Mouse (Mus musculus) neural tube, embryonic 14.5 days (tissue): ENCODE data around the gene Pnrc1. TPM values are rescaled to one million over a fixed set of nuclear protein-coding genes. Genes with fewer than 3 reads are reported as not detected.
A peak's percentile ranks its signal among the peaks of the same experiment; 100 is the strongest.

Experiments used
- ATAC-seq: fragments of 200-750 bp; cut with Nextera tagmentation; 2 replicates; pipeline ENCODE4 v1.8.0; 2017; ENCODE audit warnings: low read depth, mild to moderate bottlenecking, moderate TSS enrichment, moderate library complexity
- H3K27ac ChIP-seq: fragments of 300-500 bp; sonication (generic); 2 replicates; pipeline ENCODE4 v1.5.1; 2014; ENCODE audit warnings: low read depth, mild to moderate bottlenecking, control low read depth, low read length, moderate library complexity, mixed read lengths
- H3K27me3 ChIP-seq: fragments of 300-500 bp; sonication (generic); 2 replicates; pipeline ENCODE4 v1.6.1; 2014; ENCODE audit warnings: low read length; ENCODE audit not compliant: control insufficient read depth, insufficient read depth
- H3K36me3 ChIP-seq: fragments of 300-500 bp; sonication (generic); 2 replicates; pipeline ENCODE4 v1.6.1; 2014; ENCODE audit warnings: low read length, mixed read lengths; ENCODE audit not compliant: control insufficient read depth, insufficient read depth
- H3K4me1 ChIP-seq: fragments of 300-500 bp; sonication (generic); 2 replicates; pipeline ENCODE4 v1.6.1; 2014; ENCODE audit warnings: low read length; ENCODE audit not compliant: control insufficient read depth, insufficient read depth
- H3K4me2 ChIP-seq: fragments of 300-500 bp; sonication (generic); 2 replicates; pipeline ENCODE4 v1.6.1; 2014; ENCODE audit warnings: mild to moderate bottlenecking, low read depth, low read length, control low read depth
- H3K4me3 ChIP-seq: fragments of 300-500 bp; sonication (generic); 2 replicates; pipeline ENCODE4 v1.5.1; 2014; ENCODE audit warnings: low read depth, low read length, control low read depth, mixed read lengths
- H3K9ac ChIP-seq: fragments of 300-500 bp; sonication (generic); replicated peaks from 2 replicates; pipeline ENCODE4 v1.6.1; 2014; ENCODE audit warnings: low read depth, mild to moderate bottlenecking, control low read depth, low read length, mixed read lengths
- H3K9me3 ChIP-seq: fragments of 300-500 bp; sonication (generic); 2 replicates; pipeline ENCODE4 v1.6.1; 2016; ENCODE audit warnings: low read length; ENCODE audit not compliant: control insufficient read depth
- WGBS: fragments of 180-500 bp; shearing (Covaris S2); extraction: QIAGEN DNeasy Blood & Tissue Kit; methylation state at CpG from one replicate; pipeline ENCODE4 v1.1.7; 2014; 5-methylcytosine and 5-hydroxymethylcytosine counted together
- polyA plus RNA-seq: library from polyadenylated mRNA; unstranded; fragments of >200 nt; fragmentation: Nextera tagmentation; extraction: Ambion mirVana; gene quantifications from 2 replicates; pipeline ENCODE4 v1.2.1, GENCODE M21; 2014

Gene Pnrc1
- polyA plus RNA-seq, 1 experiment from 2014 or later: 58.4 TPM

DNA sequence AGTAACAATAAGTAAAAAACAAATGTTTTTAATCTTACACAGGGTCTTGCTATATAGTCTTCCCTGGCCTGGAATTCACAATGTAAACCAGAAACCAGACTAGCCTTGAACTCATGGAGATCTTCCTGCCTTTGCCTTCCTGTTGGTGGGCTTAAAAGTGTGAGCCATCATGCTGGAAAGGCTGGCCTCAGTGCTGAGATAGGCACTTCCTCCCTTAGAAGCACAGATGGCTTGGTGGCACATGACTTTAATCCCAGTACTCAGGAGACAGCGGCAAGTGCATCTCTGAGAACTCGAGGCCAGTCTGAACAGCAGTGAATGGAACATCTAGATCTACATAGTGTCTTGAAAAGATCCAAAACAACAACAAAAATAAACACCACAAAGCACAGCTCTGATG lies 39.1 kb downstream of the Pnrc1 start:
- Histone ChIP-seq H3K36me3 (peaks cover 4% of the 10 kb centered on the region; the same call in 1 of the 2 replicates), H3K27ac (no peak overlapping the region), H3K4me1 (peaks cover 2% of the 10 kb centered on the region; the same call in 1 of the 2 replicates), H3K4me2 (no peak overlapping the region), H3K4me3 (no peak overlapping the region), H3K9ac (no peak overlapping the region), H3K9me3 (no peaks in the 10 kb centered on the region), H3K27me3 (no peaks in the 10 kb centered on the region)
- no peak for ATAC-seq
- WGBS: 90% methylated on average over 2 of the region's 2 CpGs

DNA sequence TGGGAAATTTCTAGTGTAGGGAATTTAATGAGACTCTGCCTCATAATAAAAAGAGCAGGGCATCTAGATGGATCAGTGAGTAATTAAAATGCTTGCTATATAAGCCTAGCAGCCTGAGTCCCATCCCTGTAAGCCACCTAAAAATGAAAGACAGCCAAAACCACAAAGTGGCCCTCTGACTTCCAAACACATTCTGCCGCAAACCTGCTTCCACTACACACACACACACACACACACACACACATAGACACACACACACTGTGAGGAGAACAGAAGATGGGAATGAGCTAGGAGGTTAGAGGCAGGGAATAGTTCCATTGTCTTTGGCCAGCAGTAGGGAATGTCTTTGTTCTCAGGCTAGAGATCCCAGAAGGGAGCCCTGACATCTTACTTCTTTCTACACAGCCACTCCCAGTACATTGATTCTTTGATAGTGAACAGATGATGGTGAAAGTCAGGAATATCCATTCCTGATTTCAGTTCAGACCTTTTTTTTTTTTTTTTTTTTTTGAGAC lies 40.2 kb downstream of the Pnrc1 start:
- H3K4me2 ChIP-seq: no peak overlapping the region
- no peak for ATAC-seq

DNA sequence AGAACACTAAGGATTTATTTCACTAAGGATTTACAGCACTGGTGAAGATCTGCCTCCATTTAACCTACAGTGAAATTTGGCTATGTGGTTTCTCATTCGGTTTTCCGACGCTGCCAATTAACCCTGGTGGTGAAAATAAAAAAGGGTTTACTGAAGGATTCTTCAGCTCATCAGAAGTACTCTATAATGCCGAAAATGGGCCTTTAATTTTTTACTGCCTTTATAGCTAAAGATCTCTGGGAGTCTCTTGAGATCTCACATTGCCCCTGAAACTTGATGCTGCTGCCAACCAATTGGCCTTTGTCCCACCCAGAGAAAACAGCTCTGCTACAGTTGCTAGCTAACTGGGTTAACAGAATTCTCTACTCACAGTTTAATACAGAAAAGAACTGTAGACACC lies 41.0 kb downstream of the Pnrc1 start:
- H3K9ac ChIP-seq: peak overlapping the region; percentile 39; the same call in 1 of the 2 replicates
- H3K4me1 ChIP-seq: peaks cover 4% of the 10 kb centered on the region; the same call in 1 of the 2 replicates
- no peaks in the 10 kb centered on the region for H3K27me3 ChIP-seq
- H3K4me2 ChIP-seq: peak overlapping the region; percentile 28
- WGBS: under 1% methylated on average over 4 of the region's 4 CpGs
- H3K4me3 ChIP-seq: peak overlapping the region; percentile 98
- H3K9me3 ChIP-seq: no peaks in the 10 kb centered on the region
- H3K27ac ChIP-seq: peak overlapping the region; percentile 99
- peaks cover 15% of the 10 kb centered on the region; the same call in 1 of the 2 replicates for H3K36me3 ChIP-seq
- ATAC-seq: no peak

More for the DNA sequence above, 40.2 kb downstream of the Pnrc1 start:
- Histone ChIP-seq H3K4me1 (peaks cover 4% of the 10 kb centered on the region; the same call in 1 of the 2 replicates), H3K9me3 (no peaks in the 10 kb centered on the region), H3K9ac (no peak overlapping the region), H3K4me3 (no peak overlapping the region), H3K27me3 (no peaks in the 10 kb centered on the region), H3K36me3 (peaks cover 9% of the 10 kb centered on the region; the same call in 1 of the 2 replicates), H3K27ac (no peak overlapping the region)
- 56% methylated on average over 1 of the region's 1 CpGs for WGBS

DNA sequence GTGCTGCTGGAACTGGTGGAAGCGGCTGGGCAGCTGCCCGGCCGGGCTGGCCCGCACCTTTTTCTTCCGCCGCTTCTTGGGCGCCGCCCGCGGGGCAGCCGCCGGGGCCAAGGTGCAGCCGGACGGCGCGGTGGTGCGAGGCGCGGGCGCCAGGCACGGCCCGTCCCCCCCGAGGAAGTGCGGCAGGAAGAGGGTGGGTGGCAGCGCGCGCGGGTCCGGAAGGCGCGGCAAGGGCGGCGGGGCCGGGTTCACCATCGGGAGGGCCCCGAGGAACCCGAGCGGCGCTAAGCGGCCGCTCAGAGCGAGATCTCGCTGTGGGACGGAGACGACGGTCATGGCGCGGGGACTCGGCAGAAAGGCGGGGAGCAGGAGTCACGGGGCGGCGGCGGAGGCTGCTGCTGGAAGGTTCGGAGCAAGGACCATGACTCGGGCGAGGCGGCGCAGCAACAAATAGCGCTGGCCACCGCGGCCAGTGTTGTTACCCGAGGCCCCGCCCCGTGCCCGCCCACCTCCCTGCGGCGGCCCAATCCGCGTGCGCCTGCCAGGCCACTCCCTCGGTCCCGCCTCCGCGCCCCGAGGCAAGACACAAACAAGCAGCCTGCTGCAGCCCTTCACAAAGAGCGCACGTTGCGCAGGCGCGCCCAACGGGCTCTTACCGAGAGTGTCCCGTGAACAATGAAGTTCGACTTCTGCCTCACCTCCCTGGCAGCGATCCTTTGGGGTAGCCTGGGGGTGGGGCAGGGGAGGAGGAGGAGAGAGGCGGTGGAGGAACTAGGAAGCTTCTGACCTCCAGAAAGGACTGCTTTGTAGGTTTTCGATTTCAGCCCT lies 41.7 kb downstream of the Pnrc1 start:
- Histone ChIP-seq H3K4me2 (peak overlapping the region; percentile 41), H3K9ac (peak overlapping the region; percentile 99), H3K27me3 (no peaks in the 10 kb centered on the region), H3K4me3 (peak overlapping the region; percentile 98), H3K27ac (peak overlapping the region; percentile 99), H3K36me3 (peaks cover 20% of the 10 kb centered on the region), H3K9me3 (no peaks in the 10 kb centered on the region), H3K4me1 (peaks cover 4% of the 10 kb centered on the region; the same call in 1 of the 2 replicates)
- ATAC-seq: peak; percentile 93
- under 1% methylated on average over 64 of the region's 88 CpGs for whole genome bisulfite sequencing

DNA sequence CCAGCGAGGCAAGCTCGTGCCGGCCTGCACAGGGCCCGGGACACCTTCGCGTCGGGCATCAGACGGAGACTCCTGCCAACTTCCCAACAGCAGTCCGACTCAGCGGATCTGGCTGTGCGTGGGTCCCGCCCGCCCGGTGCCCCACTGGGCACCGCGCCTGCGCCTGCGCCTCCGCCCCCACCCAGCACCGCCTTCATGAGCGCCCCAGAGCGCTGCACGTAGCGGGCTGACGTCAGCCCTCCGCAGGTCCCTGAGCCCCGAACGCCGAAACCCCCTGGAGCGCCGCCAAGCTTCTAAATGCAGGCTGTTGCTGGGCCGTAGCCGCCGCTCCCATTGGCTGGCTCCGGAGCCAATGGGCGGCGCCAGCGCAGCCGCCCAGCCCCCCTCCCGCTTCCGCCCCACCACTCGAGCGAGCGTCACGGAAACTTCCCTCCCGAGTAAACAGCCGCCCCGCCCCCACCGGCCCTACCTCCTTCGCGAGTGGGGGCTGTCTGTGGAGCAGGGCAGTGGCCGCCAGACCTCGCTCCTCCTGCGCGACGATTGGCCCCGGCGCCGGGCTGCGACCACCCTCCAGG lies 42.4 kb downstream of the Pnrc1 start:
- H3K4me1 ChIP-seq: peaks cover 4% of the 10 kb centered on the region; the same call in 1 of the 2 replicates
- peak overlapping the region; percentile 71 for H3K4me2 ChIP-seq
- peak overlapping the region; percentile 99 for H3K9ac ChIP-seq
- H3K36me3 ChIP-seq: peaks cover 20% of the 10 kb centered on the region
- H3K27me3 ChIP-seq: no peaks in the 10 kb centered on the region
- WGBS: under 1% methylated on average over 58 of the region's 60 CpGs
- peak overlapping the region; percentile 98 for H3K4me3 ChIP-seq
- H3K9me3 ChIP-seq: no peaks in the 10 kb centered on the region
- H3K27ac ChIP-seq: peak overlapping the region; percentile 99
- peak; percentile 93 for ATAC-seq

DNA sequence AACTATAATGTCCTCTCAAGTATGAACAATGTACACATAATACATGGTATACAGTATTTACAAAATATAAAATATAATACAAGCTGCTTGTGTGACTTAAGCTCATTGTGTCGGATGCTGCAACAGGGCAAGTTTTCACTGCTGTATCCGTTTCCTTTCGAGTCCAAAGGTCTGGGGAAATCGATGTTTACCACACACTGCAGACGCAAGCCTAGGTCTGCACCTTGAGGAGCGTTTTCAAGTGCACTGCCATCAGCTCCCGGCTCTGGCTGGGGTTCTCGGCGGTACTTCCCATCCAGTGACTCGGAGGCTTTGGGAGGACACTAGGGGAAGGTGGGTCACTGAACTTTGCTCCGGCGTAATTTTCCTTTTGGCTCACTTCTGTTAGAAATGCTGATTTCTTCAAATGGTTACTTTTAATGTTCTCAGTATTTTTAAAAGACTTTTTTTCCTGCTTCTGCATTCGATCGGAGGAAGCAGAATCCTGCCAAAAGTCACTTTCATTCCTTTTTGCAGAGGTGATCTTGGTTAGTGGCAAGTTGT lies 44.0 kb downstream of the Pnrc1 start:
- no peak overlapping the region for H3K27ac ChIP-seq
- no peak overlapping the region for H3K9ac ChIP-seq
- H3K4me2 ChIP-seq: peak overlapping the region; percentile 9; the same call in 1 of the 2 replicates
- 0 out of 2 replicates have a peak overlapping the region, but pooled peaks have one; percentile 98 for H3K4me3 ChIP-seq
- H3K9me3 ChIP-seq: no peaks in the 10 kb centered on the region
- WGBS: 93% methylated on average over 14 of the region's 14 CpGs
- ATAC-seq: no peak
- peaks cover 4% of the 10 kb centered on the region; the same call in 1 of the 2 replicates for H3K4me1 ChIP-seq
- no peaks in the 10 kb centered on the region for H3K27me3 ChIP-seq
- H3K36me3 ChIP-seq: peaks cover 20% of the 10 kb centered on the region

DNA sequence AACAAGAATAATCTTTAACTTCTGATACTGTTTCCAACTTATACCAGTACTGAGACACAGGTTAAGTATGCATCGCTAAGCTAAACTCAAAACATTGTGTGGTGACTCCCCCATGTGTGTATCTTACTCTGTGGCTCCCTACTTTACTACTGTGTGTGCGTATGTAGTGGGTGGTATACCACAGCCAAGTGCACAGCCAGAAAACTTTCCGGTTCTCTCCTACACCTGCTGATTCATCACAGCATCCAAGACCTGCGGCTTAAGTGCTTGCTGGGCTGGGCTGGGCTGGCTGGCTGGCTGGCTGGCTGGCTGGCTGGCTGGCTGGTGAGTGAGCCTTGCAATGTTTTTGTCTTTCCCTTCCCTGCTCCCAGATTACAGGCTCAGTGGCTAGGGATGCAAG lies 46.0 kb downstream of the Pnrc1 start:
- no peaks in the 10 kb centered on the region for H3K27me3 ChIP-seq
- WGBS: 90% methylated on average over 4 of the region's 4 CpGs
- H3K4me3 ChIP-seq: no peak overlapping the region
- peaks cover 4% of the 10 kb centered on the region; the same call in 1 of the 2 replicates for H3K4me1 ChIP-seq
- no peaks in the 10 kb centered on the region for H3K9me3 ChIP-seq
- no peak overlapping the region for H3K27ac ChIP-seq
- peaks cover 20% of the 10 kb centered on the region for H3K36me3 ChIP-seq
- no peak overlapping the region for H3K9ac ChIP-seq
- no peak overlapping the region for H3K4me2 ChIP-seq
- no peak for ATAC-seq

DNA sequence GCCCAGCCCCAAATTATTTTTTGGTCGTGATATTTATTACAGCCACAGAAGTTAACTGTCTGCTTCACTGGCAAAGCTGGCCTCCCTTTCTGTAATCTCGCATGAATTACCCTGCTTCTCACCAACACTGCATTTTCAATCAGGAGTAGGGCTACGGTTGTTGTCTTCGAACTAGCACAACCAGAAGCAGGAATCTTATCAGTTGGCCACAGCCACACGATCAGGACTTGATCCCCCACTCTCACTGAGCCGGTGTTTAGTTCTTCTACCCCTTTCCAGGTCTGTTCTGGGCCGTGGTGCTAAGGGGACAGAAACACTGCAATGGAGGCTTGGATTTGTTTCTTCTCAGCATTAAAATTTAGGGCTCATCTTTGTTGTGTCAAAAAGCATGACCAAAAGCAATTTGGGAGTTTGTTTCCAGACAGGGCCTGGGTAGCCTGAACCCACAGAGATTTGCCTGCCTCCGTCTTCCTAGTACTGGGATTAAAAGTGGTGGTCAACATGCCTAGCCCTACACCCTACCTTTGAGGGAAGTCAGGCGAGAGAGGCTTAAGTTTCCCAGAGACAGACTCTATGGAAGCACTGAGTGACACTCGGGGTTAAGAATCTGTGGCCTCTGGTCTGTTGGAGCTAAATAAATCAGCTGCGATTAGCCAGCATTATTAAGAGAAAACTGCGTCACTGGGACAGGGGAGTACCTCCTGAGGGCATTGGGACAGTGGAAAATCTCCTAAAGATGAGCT lies 46.8 kb downstream of the Pnrc1 start:
- ATAC-seq: no peak
- Histone ChIP-seq H3K9me3 (no peaks in the 10 kb centered on the region), H3K4me1 (peaks cover 4% of the 10 kb centered on the region; the same call in 1 of the 2 replicates), H3K9ac (no peak overlapping the region), H3K36me3 (peaks cover 20% of the 10 kb centered on the region), H3K4me2 (no peak overlapping the region), H3K4me3 (no peak overlapping the region), H3K27me3 (no peaks in the 10 kb centered on the region), H3K27ac (no peak overlapping the region)
- 79% methylated on average over 12 of the region's 12 CpGs for WGBS
